Mouse (Mus musculus) hindbrain, embryonic 12.5 days (tissue): ENCODE data around the gene Nckipsd. TPM values are rescaled to one million over a fixed set of nuclear protein-coding genes. Genes with fewer than 3 reads are reported as not detected.

ENCODE experiments used
- ATAC-seq: fragments of 200-750 bp; cut with Nextera tagmentation; 2 replicates; pipeline ENCODE4 v1.8.0; 2017; ENCODE audit warnings: moderate TSS enrichment; ENCODE audit not compliant: low FRiP score
- H3K27ac ChIP-seq: fragments of 300-500 bp; sonication (generic); 2 replicates; pipeline ENCODE4 v1.5.1; 2016; ENCODE audit warnings: mild to moderate bottlenecking
- H3K27me3 ChIP-seq: fragments of 300-500 bp; sonication (generic); 2 replicates; pipeline ENCODE4 v1.6.1; 2016; ENCODE audit warnings: mild to moderate bottlenecking
- H3K36me3 ChIP-seq: fragments of 300-500 bp; sonication (generic); 2 replicates; pipeline ENCODE4 v1.6.1; 2016; ENCODE audit warnings: mild to moderate bottlenecking
- H3K4me1 ChIP-seq: fragments of 300-500 bp; sonication (generic); 2 replicates; pipeline ENCODE4 v1.6.1; 2016
- H3K4me2 ChIP-seq: fragments of 300-500 bp; sonication (generic); replicated peaks from 2 replicates; pipeline ENCODE4 v1.6.1; 2016; ENCODE audit warnings: mild to moderate bottlenecking
- H3K4me3 ChIP-seq: fragments of 300-500 bp; sonication (generic); 2 replicates; pipeline ENCODE4 v1.5.1; 2016; ENCODE audit warnings: mild to moderate bottlenecking
- H3K9ac ChIP-seq: fragments of 300-500 bp; sonication (generic); 2 replicates; pipeline ENCODE4 v1.6.1; 2016; ENCODE audit warnings: mild to moderate bottlenecking, moderate library complexity
- H3K9me3 ChIP-seq: fragments of 300-500 bp; sonication (generic); replicated peaks from 2 replicates; pipeline ENCODE4 v1.6.1; 2016; ENCODE audit warnings: mild to moderate bottlenecking
- WGBS: fragments of 180-500 bp; shearing (Covaris S2); methylation state at CpG from one replicate; pipeline ENCODE4 v1.1.7; 2016; 5-methylcytosine and 5-hydroxymethylcytosine counted together
- polyA plus RNA-seq: library from polyadenylated mRNA; unstranded; fragments of >200 nt; fragmentation: Nextera tagmentation; extraction: Ambion mirVana; gene quantifications from 2 replicates; pipeline ENCODE4 v1.2.1, GENCODE M21; 2016

Nckipsd gene
- polyA plus RNA-seq, 1 experiment from 2014 or later: 20.2 TPM

DNA sequence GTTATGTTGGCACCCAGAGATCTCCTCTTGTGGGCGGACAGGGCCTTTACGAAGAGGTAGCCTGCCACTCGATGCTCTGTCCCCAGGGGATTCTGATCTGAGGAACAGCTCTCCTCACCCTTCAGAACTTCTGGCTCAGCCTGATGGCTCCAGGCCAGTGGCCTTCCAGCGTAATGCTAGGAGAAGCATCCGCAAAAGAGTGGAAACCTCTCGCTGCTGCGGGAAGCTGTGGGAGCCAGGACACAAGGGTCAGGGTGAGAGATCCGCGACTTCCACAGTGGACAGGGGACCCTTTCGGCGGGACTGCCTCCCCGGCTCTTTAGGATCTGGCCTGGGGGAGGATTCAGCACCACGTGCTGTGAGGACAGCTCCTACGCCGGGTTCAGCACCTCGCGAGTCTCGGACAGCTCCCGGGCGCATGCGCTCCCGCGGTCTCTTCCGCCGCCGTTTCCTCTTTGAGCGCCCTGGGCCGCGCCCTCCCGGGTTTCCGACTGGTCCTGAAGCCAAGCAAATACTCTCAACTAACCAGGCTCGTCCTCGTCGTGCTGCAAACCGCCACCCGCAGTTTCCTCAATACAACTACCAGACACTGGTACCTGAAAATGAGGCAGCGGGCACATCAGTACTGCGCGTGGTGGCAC lies 18.7 kb downstream of the Nckipsd start:
- 2% methylated on average over 39 of the region's 39 CpGs for WGBS
- H3K27ac ChIP-seq: peak overlapping the region; percentile 89
- peak overlapping the region; percentile 89 for H3K4me2 ChIP-seq
- ATAC-seq: no peak
- H3K27me3 ChIP-seq: peaks cover 87% of the 10 kb centered on the region
- H3K36me3 ChIP-seq: peaks cover 31% of the 10 kb centered on the region
- peaks cover 47% of the 10 kb centered on the region for H3K4me1 ChIP-seq
- H3K9ac ChIP-seq: peak overlapping the region; percentile 91
- H3K9me3 ChIP-seq: no peaks in the 10 kb centered on the region
- peak overlapping the region; percentile 79 for H3K4me3 ChIP-seq

DNA sequence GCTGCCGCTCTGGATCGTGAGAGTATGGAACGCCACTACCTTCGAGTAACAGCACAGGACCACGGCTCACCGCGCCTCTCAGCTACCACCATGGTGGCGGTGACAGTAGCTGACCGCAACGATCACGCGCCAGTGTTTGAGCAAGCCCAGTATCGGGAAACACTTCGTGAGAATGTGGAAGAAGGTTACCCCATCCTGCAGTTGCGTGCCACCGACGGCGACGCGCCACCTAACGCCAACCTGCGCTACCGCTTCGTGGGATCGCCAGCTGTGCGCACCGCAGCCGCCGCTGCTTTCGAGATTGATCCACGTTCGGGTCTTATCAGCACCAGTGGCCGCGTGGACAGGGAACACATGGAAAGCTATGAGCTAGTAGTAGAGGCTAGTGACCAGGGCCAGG lies 19.3 kb downstream of the Nckipsd start:
- Histone ChIP-seq H3K4me2 (peak overlapping the region; percentile 89), H3K36me3 (peaks cover 38% of the 10 kb centered on the region), H3K9me3 (no peaks in the 10 kb centered on the region), H3K9ac (peak overlapping the region; percentile 91), H3K4me1 (peaks cover 54% of the 10 kb centered on the region), H3K4me3 (peak overlapping the region; percentile 79), H3K27ac (peak overlapping the region; percentile 89; the same call in 1 of the 2 replicates), H3K27me3 (peaks cover 89% of the 10 kb centered on the region)
- WGBS: 13% methylated on average over 34 of the region's 34 CpGs
- no peak for ATAC-seq

DNA sequence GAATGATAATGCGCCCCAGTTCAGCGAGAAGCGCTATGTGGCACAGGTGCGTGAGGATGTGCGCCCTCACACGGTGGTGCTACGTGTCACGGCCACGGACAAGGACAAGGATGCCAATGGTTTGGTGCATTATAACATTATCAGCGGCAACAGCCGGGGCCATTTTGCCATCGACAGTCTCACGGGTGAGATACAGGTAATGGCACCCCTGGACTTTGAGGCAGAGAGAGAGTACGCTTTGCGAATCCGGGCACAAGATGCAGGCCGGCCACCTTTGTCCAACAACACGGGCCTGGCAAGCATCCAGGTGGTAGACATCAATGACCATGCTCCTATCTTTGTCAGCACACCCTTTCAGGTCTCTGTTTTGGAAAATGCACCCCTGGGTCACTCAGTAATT lies 19.7 kb downstream of the Nckipsd start:
- H3K9me3 ChIP-seq: no peaks in the 10 kb centered on the region
- peaks cover 42% of the 10 kb centered on the region for H3K36me3 ChIP-seq
- peak overlapping the region; percentile 89 for H3K4me2 ChIP-seq
- peaks cover 91% of the 10 kb centered on the region for H3K27me3 ChIP-seq
- 66% methylated on average over 18 of the region's 18 CpGs for WGBS
- H3K4me3 ChIP-seq: peak overlapping the region; percentile 79
- ATAC-seq: no peak
- peaks cover 58% of the 10 kb centered on the region for H3K4me1 ChIP-seq
- no peak overlapping the region for H3K27ac ChIP-seq
- H3K9ac ChIP-seq: peak overlapping the region; percentile 91

DNA sequence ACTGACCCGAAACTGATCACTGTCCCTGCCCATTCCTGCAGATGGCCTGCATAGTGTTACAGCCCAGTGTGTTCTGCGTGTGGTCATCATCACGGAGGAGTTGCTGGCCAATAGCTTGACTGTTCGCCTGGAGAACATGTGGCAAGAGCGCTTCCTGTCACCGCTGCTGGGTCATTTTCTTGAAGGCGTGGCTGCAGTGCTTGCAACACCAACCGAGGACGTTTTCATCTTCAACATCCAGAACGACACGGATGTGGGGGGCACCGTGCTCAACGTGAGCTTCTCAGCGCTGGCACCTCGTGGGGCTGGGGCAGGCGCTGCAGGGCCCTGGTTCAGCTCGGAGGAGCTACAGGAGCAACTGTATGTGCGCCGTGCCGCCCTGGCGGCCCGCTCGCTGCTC lies 23.5 kb downstream of the Nckipsd start:
- 6% methylated on average over 23 of the region's 23 CpGs for WGBS
- ATAC-seq: no peak
- Histone ChIP-seq H3K4me1 (peaks cover 55% of the 10 kb centered on the region), H3K27me3 (peaks cover 67% of the 10 kb centered on the region), H3K9me3 (no peaks in the 10 kb centered on the region), H3K9ac (peak overlapping the region; percentile 13; the same call in 1 of the 2 replicates), H3K36me3 (peaks cover 79% of the 10 kb centered on the region), H3K27ac (no peak overlapping the region), H3K4me3 (peak overlapping the region; percentile 38), H3K4me2 (peak overlapping the region; percentile 87)

DNA sequence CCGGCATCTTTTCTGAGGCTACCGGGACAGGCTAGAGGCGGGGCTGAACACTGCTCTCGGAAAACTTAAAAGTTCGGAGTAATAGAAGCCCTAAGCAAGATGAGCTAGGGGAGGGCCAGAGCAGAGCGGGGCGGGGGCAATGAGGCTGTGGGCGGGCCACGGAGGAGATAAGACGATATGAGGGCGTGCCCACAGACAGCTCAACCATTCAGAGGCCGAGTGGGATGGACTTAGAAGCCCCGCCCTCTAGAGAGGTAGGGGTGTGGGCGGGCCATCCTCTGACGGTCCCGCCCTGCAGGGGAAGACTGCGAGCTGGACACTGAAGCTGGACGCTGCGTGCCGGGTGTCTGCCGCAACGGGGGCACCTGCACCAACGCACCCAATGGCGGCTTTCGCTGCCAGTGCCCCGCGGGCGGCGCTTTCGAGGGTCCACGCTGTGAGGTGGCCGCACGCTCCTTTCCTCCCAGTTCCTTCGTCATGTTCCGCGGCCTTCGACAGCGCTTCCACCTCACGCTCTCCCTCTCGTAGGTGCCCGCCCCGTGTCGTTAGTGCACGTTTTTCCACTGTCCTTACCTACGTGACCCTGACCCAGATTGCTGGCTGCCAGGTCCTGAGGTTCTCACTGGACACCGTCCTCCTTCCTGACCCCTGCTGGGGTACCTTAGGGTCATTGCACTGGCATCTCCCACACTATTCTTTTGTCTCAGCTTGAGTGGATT lies 24.4 kb downstream of the Nckipsd start:
- Histone ChIP-seq H3K27me3 (peaks cover 60% of the 10 kb centered on the region), H3K4me2 (peak overlapping the region; percentile 87), H3K4me3 (peak overlapping the region; percentile 38), H3K9me3 (no peaks in the 10 kb centered on the region), H3K9ac (peak overlapping the region; percentile 23; the same call in 1 of the 2 replicates), H3K36me3 (peaks cover 87% of the 10 kb centered on the region), H3K27ac (no peak overlapping the region), H3K4me1 (peaks cover 48% of the 10 kb centered on the region)
- 6% methylated on average over 44 of the region's 46 CpGs for WGBS
- peak; percentile 94 for ATAC-seq

DNA sequence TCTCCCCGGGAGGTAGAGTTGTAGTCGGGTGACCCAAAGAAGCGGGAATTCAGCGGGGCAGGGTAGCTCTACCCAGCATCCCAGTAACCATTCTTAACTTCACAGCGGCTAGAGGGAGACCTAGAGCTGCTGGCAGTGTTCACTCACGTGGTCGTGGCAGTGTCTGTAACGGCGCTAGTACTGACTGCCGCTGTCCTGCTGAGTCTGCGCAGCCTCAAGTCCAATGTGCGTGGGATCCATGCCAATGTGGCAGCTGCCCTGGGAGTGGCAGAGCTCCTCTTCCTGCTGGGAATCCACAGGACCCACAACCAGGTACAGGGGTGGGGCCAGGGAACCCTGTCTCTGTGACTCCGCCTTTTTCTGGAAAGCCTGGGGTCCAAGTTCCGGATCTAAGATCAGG lies 34.8 kb downstream of the Nckipsd start:
- peaks cover 95% of the 10 kb centered on the region for H3K36me3 ChIP-seq
- no peak overlapping the region for H3K27ac ChIP-seq
- peak overlapping the region; percentile 19; the same call in 1 of the 2 replicates for H3K4me2 ChIP-seq
- H3K4me1 ChIP-seq: no peaks in the 10 kb centered on the region; the same call in 1 of the 2 replicates
- H3K9me3 ChIP-seq: no peaks in the 10 kb centered on the region
- no peak for ATAC-seq
- peaks cover 10% of the 10 kb centered on the region; the same call in 1 of the 2 replicates for H3K27me3 ChIP-seq
- H3K4me3 ChIP-seq: no peak overlapping the region
- no peak overlapping the region for H3K9ac ChIP-seq
- 22% methylated on average over 14 of the region's 14 CpGs for WGBS

DNA sequence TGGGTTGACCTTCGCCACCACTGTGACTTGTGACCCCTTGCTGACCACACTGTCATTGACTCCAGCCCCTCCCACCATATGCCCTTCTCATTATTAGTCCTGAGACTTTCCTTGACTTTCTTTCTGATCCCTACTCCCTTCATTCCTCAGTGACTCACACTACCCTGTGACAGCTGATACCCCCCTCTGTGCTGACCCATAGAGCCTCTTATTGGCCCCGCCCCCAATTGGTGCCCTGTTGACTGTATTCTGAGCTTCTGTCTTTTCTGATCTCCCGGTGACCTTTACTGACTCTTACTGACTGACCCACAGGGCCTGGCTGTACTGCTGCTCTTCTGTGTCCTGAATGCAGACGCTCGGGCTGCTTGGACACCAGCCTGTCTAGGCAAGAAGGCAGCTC lies 37.2 kb downstream of the Nckipsd start:
- ATAC-seq: no peak
- Histone ChIP-seq H3K4me2 (no peak overlapping the region), H3K36me3 (peaks cover 94% of the 10 kb centered on the region), H3K4me1 (no peaks in the 10 kb centered on the region; the same call in 1 of the 2 replicates), H3K4me3 (no peak overlapping the region), H3K9ac (no peak overlapping the region), H3K9me3 (no peaks in the 10 kb centered on the region), H3K27me3 (peaks cover 10% of the 10 kb centered on the region; the same call in 1 of the 2 replicates), H3K27ac (no peak overlapping the region)
- WGBS: 64% methylated on average over 5 of the region's 5 CpGs

DNA sequence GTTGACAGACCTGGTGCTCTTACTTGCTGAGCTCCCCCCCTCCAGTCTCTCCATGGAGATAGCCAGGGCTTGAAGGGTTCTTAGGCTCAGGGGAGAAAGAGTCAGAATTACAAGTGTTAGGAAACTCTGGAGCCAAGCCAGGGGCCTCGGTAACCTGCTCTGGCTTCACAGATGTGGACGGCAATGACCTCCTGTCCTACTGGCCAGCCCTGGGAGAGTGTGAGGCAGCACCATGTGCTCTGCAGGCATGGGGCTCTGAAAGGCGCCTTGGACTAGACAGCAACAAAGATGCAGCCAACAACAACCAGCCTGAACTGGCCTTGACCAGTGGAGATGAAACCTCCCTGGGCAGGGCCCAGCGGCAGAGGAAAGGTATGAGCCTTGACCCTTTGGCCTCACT lies 39.2 kb downstream of the Nckipsd start:
- Histone ChIP-seq H3K9ac (no peak overlapping the region), H3K27ac (no peak overlapping the region), H3K36me3 (peaks cover 89% of the 10 kb centered on the region), H3K4me2 (no peak overlapping the region), H3K27me3 (no peaks in the 10 kb centered on the region; the same call in 1 of the 2 replicates), H3K4me3 (no peak overlapping the region), H3K9me3 (no peaks in the 10 kb centered on the region), H3K4me1 (peaks cover 4% of the 10 kb centered on the region; the same call in 1 of the 2 replicates)
- no peak for ATAC-seq
- WGBS: 87% methylated on average over 4 of the region's 4 CpGs

DNA sequence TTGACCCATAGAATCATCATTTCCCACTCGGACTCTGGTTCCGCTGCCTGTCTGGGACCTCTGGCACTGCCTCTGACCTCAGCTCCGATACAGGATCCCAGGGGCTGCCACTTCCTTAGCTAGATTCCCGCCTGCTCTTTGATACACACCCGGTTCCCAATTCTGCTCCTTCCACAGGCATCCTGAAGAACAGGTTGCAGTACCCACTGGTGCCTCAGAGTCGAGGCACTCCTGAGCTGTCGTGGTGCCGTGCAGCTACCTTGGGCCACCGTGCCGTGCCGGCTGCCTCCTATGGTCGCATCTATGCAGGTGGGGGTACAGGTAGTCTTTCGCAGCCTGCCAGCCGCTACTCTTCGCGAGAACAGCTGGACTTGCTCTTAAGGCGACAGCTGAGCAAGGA lies 40.3 kb downstream of the Nckipsd start:
- 78% methylated on average over 17 of the region's 17 CpGs for WGBS
- Histone ChIP-seq H3K4me3 (no peak overlapping the region), H3K9ac (no peak overlapping the region)

DNA sequence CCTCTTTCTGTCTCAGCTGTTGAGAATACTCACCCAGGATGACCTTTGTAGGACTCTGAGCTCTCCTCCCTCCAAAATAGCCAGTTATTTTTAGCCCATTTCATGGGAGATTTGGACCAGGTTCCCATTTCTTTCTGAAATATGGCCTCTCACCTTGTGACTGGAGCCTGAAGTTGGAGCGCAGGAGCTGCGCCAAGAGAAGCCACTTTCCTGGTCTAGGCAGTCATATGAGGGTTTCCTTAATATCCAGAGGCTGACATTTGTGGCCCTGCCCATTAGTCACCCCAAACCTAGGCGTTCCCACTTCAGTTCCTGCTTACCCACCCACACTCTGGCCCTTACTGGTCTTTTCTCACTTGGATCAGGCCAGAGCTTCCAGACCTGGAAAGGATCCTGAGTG lies 44.8 kb downstream of the Nckipsd start, which contains the start of gene Slc26a6:
Slc26a6 (plus strand) TSS at position 308 of the 400 bp plus-strand sequence.
- Histone ChIP-seq H3K36me3 (peaks cover 52% of the 10 kb centered on the region), H3K4me2 (peak within 1 kb of the TSS; percentile 55), H3K4me1 (peaks cover 16% of the 10 kb centered on the region), H3K4me3 (peak within 1 kb of the TSS; percentile 59), H3K27me3 (peaks cover 5% of the 10 kb centered on the region; the same call in 1 of the 2 replicates), H3K9ac (peak within 1 kb of the TSS; percentile 56), H3K27ac (peak within 1 kb of the TSS; percentile 46), H3K9me3 (no peaks in the 10 kb centered on the region)
- WGBS: 94% methylated on average over 3 of the region's 3 CpGs
- no peak for ATAC-seq

More for the DNA sequence above, 40.3 kb downstream of the Nckipsd start:
- Histone ChIP-seq H3K9me3 (no peaks in the 10 kb centered on the region), H3K27ac (no peak overlapping the region), H3K4me2 (no peak overlapping the region), H3K36me3 (peaks cover 83% of the 10 kb centered on the region), H3K27me3 (no peaks in the 10 kb centered on the region; the same call in 1 of the 2 replicates), H3K4me1 (peaks cover 6% of the 10 kb centered on the region)
- ATAC-seq: no peak

DNA sequence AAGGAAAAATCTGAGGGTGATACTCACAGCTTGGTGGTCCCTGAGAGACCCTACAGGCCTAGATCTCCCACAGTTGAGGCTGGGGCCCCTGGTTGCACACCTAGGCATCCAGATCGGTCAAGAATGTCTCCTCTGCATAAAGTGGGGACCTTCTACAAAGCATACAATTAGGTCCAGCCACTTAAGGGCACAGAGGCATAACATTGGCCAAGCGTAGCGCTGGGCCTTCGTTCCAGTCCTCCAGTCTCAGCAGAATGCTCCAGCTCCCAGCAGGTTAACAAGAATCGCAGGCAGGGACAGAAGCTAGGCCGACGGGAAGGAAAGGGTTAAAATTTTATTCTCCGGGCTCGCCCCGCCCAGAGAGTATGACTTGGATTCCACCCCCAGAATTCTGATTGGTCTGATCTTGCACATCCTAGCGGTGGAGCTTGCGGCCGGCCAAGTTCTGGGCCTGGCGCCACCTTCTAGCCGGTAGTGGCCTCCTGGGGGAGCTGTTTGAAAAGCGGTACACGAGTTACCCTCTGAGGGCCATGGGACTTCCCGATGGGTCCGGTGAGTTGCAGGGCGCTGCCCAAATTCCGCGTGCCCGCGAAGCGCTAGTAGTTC lies 45.6 kb downstream of the Nckipsd start:
- WGBS: 1% methylated on average over 25 of the region's 25 CpGs
- Histone ChIP-seq H3K4me1 (peaks cover 16% of the 10 kb centered on the region), H3K9me3 (no peaks in the 10 kb centered on the region), H3K36me3 (peaks cover 49% of the 10 kb centered on the region), H3K4me2 (peak overlapping the region; percentile 55), H3K27me3 (peaks cover 5% of the 10 kb centered on the region; the same call in 1 of the 2 replicates), H3K27ac (peak overlapping the region; percentile 46), H3K9ac (peak overlapping the region; percentile 56), H3K4me3 (peak overlapping the region; percentile 59)
- peak; percentile 90 for ATAC-seq

DNA sequence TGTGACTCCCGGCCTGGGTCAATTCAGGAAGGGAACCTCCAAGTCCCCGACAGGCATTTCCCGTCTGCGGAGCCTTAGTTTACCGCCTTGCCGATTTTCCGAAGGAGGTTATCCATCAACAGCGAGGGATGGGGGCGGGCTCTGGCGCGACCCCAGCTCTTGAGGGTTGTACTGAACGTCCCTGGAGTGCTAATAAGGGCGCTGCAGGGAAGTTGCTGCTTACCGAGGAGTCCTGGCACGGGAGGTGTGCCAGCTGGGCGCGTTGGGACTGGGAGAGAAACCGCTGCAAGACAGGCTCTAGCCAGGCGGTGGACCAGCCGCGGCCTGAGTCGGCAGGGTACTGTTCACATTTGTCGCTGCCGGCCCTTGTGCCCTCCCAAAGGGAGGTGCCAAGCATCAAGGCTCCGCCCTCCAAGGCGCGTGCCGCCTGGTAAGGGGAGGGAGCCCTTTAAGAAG lies 46.1 kb downstream of the Nckipsd start:
- peaks cover 16% of the 10 kb centered on the region for H3K4me1 ChIP-seq
- peaks cover 5% of the 10 kb centered on the region; the same call in 1 of the 2 replicates for H3K27me3 ChIP-seq
- peak overlapping the region; percentile 59 for H3K4me3 ChIP-seq
- ATAC-seq: peak; percentile 77
- H3K36me3 ChIP-seq: peaks cover 48% of the 10 kb centered on the region
- under 1% methylated on average over 28 of the region's 28 CpGs for WGBS
- peak overlapping the region; percentile 55 for H3K4me2 ChIP-seq
- peak overlapping the region; percentile 46 for H3K27ac ChIP-seq
- no peaks in the 10 kb centered on the region for H3K9me3 ChIP-seq
- peak overlapping the region; percentile 56 for H3K9ac ChIP-seq
